Mouse (Mus musculus) intestine, embryonic 15.5 days (tissue): ENCODE measurements at regions not wholly inside any gene's neighbourhood (a gene's known extent, or its start where the extent isn't known, plus 50 kb on each side); places are given as distances from the start of the nearest gene placed in this dataset.

Source experiments
- ATAC-seq: fragments of 200-750 bp; cut with Nextera tagmentation; 2 replicates; pipeline ENCODE4 v1.8.0; 2017; ENCODE audit warnings: moderate TSS enrichment, moderate library complexity
- H3K27ac ChIP-seq: fragments of 300-500 bp; sonication (generic); 2 replicates; pipeline ENCODE4 v1.5.1; 2015; ENCODE audit warnings: mild to moderate bottlenecking, inconsistent platforms
- H3K27me3 ChIP-seq: fragments of 300-500 bp; sonication (generic); replicated peaks from 2 replicates; pipeline ENCODE4 v1.6.1; 2015; ENCODE audit warnings: inconsistent platforms
- H3K36me3 ChIP-seq: fragments of 300-500 bp; sonication (generic); 2 replicates; pipeline ENCODE4 v1.6.1; 2015; ENCODE audit warnings: inconsistent platforms
- H3K4me1 ChIP-seq: fragments of 300-500 bp; sonication (generic); replicated peaks from 2 replicates; pipeline ENCODE4 v1.6.1; 2015; ENCODE audit warnings: inconsistent platforms
- H3K4me2 ChIP-seq: fragments of 300-500 bp; sonication (generic); replicated peaks from 2 replicates; pipeline ENCODE4 v1.6.1; 2015; ENCODE audit warnings: mild to moderate bottlenecking, inconsistent platforms
- H3K4me3 ChIP-seq: fragments of 300-500 bp; sonication (generic); replicated peaks from 2 replicates; pipeline ENCODE4 v1.5.1; 2015; ENCODE audit warnings: inconsistent platforms
- H3K9ac ChIP-seq: fragments of 300-500 bp; sonication (generic); 2 replicates; pipeline ENCODE4 v1.6.1; 2015; ENCODE audit warnings: inconsistent platforms
- H3K9me3 ChIP-seq: fragments of 300-500 bp; sonication (generic); 2 replicates; pipeline ENCODE4 v1.6.1; 2016; ENCODE audit warnings: inconsistent platforms
- WGBS: fragments of 180-500 bp; shearing (Covaris S2); methylation state at CpG from one replicate; pipeline ENCODE4 v1.1.7; 2015; 5-methylcytosine and 5-hydroxymethylcytosine counted together

DNA sequence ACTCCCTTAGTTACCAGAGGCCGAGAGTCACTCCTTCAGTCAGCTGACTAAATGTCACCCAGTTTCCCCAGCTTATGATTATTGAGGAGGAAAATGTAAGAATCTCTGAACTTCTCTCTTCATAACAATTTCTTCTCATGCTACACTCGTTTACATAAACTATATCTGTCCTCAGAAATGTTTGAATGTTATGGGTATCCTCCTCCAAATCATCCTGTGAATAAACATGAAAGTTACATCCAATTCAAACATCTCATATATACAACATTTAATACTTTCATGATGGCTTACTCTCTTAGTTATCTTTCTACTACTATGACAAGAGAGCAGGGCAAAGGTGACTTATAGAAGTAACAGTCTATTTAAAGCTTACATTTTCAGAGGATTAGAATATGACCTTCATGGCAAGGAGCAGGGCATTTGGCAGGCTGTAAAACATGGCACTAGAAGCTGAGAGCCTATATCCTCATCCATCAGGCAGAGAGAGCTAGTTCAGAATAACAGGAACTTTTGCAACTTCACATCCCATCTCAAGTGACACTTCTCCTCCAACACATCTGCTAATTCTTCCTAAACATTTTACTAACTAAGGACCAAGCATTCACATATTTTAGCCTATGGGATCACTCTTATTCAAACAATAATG lies 809.8 kb upstream of the Rag2 start:
- no peaks in the 10 kb centered on the region for H3K27me3 ChIP-seq
- H3K9ac ChIP-seq = no peak overlapping the region
- no peak overlapping the region for H3K27ac ChIP-seq
- H3K36me3 ChIP-seq = no peaks in the 10 kb centered on the region
- no peaks in the 10 kb centered on the region for H3K4me1 ChIP-seq
- no peak overlapping the region for H3K4me3 ChIP-seq
- H3K4me2 ChIP-seq = no peak overlapping the region
- ATAC-seq = no peak
- 37% methylated on average over 2 of the region's 2 CpGs for WGBS
- H3K9me3 ChIP-seq = no peaks in the 10 kb centered on the region

DNA sequence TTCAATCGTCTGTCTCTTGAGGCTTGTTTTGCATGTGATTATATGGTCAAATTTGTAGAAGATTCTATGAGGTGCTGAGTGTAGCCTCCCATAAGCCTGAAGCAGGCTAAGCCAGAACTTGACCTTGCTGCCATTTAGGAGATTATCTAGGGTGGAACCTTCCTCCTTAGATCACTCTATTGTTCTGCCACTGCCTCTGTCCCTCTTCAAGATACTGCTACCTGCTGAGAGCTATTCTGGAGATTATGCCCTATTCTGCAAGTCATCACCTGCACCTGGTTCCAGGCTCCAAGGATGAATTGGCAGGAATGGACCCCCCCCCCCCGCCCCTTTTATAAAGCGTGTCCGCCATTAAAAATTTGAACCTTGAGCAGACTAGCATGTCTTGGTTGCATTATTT lies 790.5 kb upstream of the Rag2 start:
- H3K4me3 ChIP-seq = no peak overlapping the region
- no peak overlapping the region for H3K27ac ChIP-seq
- 87% methylated on average over 4 of the region's 4 CpGs for WGBS
- ATAC-seq = no peak
- H3K9me3 ChIP-seq = no peaks in the 10 kb centered on the region
- no peak overlapping the region for H3K4me2 ChIP-seq
- H3K27me3 ChIP-seq = no peaks in the 10 kb centered on the region
- H3K9ac ChIP-seq = no peak overlapping the region
- H3K36me3 ChIP-seq = no peaks in the 10 kb centered on the region
- H3K4me1 ChIP-seq = no peaks in the 10 kb centered on the region

DNA sequence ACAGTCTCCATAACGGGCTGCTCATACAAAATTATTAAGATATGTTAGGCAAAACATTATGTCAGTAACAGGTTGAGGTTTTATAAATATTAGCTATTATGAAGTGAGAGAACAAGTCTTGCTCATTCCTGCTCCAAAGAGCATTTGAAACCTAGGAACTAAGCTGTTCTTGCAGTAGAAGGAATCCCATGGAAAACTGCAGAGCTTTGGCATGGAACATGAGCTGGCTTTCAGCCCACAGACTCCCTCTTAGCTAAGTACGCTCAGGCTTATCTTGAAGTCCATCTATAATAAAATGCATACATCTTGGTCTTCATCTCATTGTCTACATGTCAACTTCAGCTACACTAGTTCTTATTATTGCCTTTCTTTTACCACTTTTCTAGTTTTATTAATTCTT lies 766.7 kb upstream of the Rag2 start:
- ATAC-seq = no peak
- H3K4me3 ChIP-seq = no peak overlapping the region
- H3K4me2 ChIP-seq = no peak overlapping the region
- no peaks in the 10 kb centered on the region for H3K4me1 ChIP-seq
- WGBS = 68% methylated on average over 2 of the region's 2 CpGs
- H3K36me3 ChIP-seq = no peaks in the 10 kb centered on the region
- no peaks in the 10 kb centered on the region for H3K9me3 ChIP-seq
- no peak overlapping the region for H3K9ac ChIP-seq
- no peak overlapping the region for H3K27ac ChIP-seq
- no peaks in the 10 kb centered on the region for H3K27me3 ChIP-seq

DNA sequence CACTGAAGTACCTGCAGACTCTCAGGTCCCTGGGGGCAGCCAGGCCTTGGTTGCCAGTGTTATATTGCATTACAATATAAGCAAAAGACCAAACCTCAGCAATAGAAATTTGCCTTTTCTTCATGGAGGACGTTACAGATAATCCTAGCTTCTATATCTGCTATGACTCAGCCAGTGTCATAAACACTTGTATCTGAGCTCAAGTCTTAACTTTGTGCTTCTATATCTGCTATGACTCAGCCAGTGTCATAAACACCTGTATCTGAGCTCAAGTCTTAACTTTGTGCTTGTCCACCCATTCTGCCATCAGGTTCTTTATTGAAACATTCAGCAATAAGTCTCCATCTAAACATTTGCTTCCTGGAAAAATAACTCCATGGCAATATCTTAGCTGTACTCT lies 759.0 kb upstream of the Rag2 start:
- ATAC-seq = peak; percentile 97
- 51% methylated on average over 1 of the region's 1 CpGs for WGBS
- Histone ChIP-seq H3K9ac (no peak overlapping the region), H3K4me2 (no peak overlapping the region), H3K36me3 (no peaks in the 10 kb centered on the region), H3K9me3 (no peaks in the 10 kb centered on the region), H3K4me3 (no peak overlapping the region), H3K4me1 (no peaks in the 10 kb centered on the region), H3K27me3 (no peaks in the 10 kb centered on the region), H3K27ac (no peak overlapping the region)
